Mouse (Mus musculus): ENCODE data around the gene Ptprj.

DNA sequence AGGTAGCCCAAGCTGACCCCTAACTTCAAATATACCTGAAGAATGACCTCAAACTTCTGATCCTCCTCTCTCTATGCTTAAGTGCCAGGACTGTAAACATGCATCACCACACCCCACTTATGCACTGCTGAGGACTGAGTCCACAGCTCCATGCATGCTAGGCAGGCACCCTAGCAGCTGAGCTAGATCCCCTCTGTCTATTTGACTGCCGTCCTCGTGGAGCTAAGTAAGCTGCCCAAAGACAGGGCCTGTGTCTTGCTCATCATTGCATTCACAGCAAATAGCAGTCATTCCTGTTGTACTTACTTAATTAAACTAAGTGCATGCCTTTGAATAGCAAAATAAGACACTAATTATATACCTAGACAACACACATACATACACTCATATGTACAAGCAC is 2.4 kb upstream of the Ptprj start:
- no peak for TF ChIP-seq BHLHE40 (IDR thresholded peaks at IDR 0.05; ENCODE audit: low read depth, low read length)
- no peak for TF ChIP-seq USF1 (IDR thresholded peaks at IDR 0.05; ENCODE audit: low read depth, low read length)
- TF ChIP-seq UBTF (IDR thresholded peaks at IDR 0.05; ENCODE audit: low read depth, low read length): no peak
- no peak for TF ChIP-seq CTCF (conservative IDR thresholded peaks at IDR 0.05 in 1 of 2, IDR thresholded peaks at IDR 0.05 in 1 of 2; ENCODE audit: low read depth in 2 of 2, low read length in 2 of 2)
- no peak for TF ChIP-seq MXI1 (IDR thresholded peaks at IDR 0.05; ENCODE audit: low read depth, low read length)

All from CH12.LX (cell line).